Mouse (Mus musculus): Measurements from ENCODE around the gene Elmo2.

Elmo2 gene

GRCm38 (mm10) chr2:165323928-165324327, 2.4 kb downstream of the Elmo2 start:
- DNase-seq (ENCODE audit: low spot score in 2 of 2) = no peak

GRCm38 (mm10) chr2:165323484-165323883, 2.8 kb downstream of the Elmo2 start:
- no peak for DNase-seq (ENCODE audit: low spot score in 2 of 2)

- DNase-seq (ENCODE audit: low spot score in 2 of 2) = no peak
Observed at GRCm38 (mm10) chr2:165321981-165322735, 4.1 kb downstream of the Elmo2 start.

- DNase-seq (ENCODE audit: low spot score in 2 of 2) = no peak
Observed at GRCm38 (mm10) chr2:165321381-165321888, 4.8 kb downstream of the Elmo2 start.

GRCm38 (mm10) chr2:165320531-165321150, 5.6 kb downstream of the Elmo2 start:
- DNase-seq (ENCODE audit: low spot score in 2 of 2) = no peak

- no peak for DNase-seq (ENCODE audit: low spot score in 2 of 2)
Observed at GRCm38 (mm10) chr2:165319503-165319902, 6.8 kb downstream of the Elmo2 start.

GRCm38 (mm10) chr2:165318941-165319340, 7.3 kb downstream of the Elmo2 start:
- DNase-seq (ENCODE audit: low spot score in 2 of 2) = no peak

GRCm38 (mm10) chr2:165317621-165318263, 8.5 kb downstream of the Elmo2 start:
- no peak for DNase-seq (ENCODE audit: low spot score in 2 of 2)

GRCm38 (mm10) chr2:165316837-165317473, 9.3 kb downstream of the Elmo2 start:
- DNase-seq (ENCODE audit: low spot score in 2 of 2) = no peak

GRCm38 (mm10) chr2:165316204-165316603, 10.1 kb downstream of the Elmo2 start:
- DNase-seq (ENCODE audit: low spot score in 2 of 2) = no peak

- DNase-seq (ENCODE audit: low spot score in 2 of 2) = no peak
Observed at GRCm38 (mm10) chr2:165314197-165314596, 12.1 kb downstream of the Elmo2 start.

- no peak for DNase-seq (ENCODE audit: low spot score in 2 of 2)
Observed at GRCm38 (mm10) chr2:165312381-165312780, 13.9 kb downstream of the Elmo2 start.

GRCm38 (mm10) chr2:165311577-165311976, 14.7 kb downstream of the Elmo2 start:
- DNase-seq (ENCODE audit: low spot score in 2 of 2) = no peak

GRCm38 (mm10) chr2:165310818-165311425, 15.4 kb downstream of the Elmo2 start:
- no peak for DNase-seq (ENCODE audit: low spot score in 2 of 2)

GRCm38 (mm10) chr2:165307801-165308200, 18.5 kb downstream of the Elmo2 start:
- no peak for DNase-seq (ENCODE audit: low spot score in 2 of 2)

GRCm38 (mm10) chr2:165305438-165305837, 20.8 kb downstream of the Elmo2 start:
- no peak for DNase-seq (ENCODE audit: low spot score in 2 of 2)

- DNase-seq (ENCODE audit: low spot score in 2 of 2) = no peak
Observed at GRCm38 (mm10) chr2:165304819-165305218, 21.5 kb downstream of the Elmo2 start.

- no peak for DNase-seq (ENCODE audit: low spot score in 2 of 2)
Observed at GRCm38 (mm10) chr2:165303354-165304012, 22.8 kb downstream of the Elmo2 start.

- DNase-seq (ENCODE audit: low spot score in 2 of 2) = no peak
Observed at GRCm38 (mm10) chr2:165301409-165301808, 24.9 kb downstream of the Elmo2 start.

GRCm38 (mm10) chr2:165300885-165301284, 25.4 kb downstream of the Elmo2 start:
- no peak for DNase-seq (ENCODE audit: low spot score in 2 of 2)

- DNase-seq (ENCODE audit: low spot score in 2 of 2) = no peak
Observed at GRCm38 (mm10) chr2:165300424-165300823, 25.9 kb downstream of the Elmo2 start.

Data from urinary bladder, postnatal 4 days (tissue).